Mouse (Mus musculus) spleen, adult 18-20 months (tissue): ENCODE results near the gene Lactbl1.

ENCODE experiments used
- DNase-seq, 2 experiments: peaks; one replicate each; pipeline ENCODE4 v3.0.0; 2022; ENCODE audit warnings: mixed read lengths in 2 of 2

Lactbl1 gene

GRCm38 (mm10) chr4:136622388-136622787 lies at the start of gene Lactbl1:
Lactbl1 (plus strand) TSS chr4:136622621.
- no peak for DNase-seq

GRCm38 (mm10) chr4:136581885-136582284 lies 40.5 kb upstream of the Lactbl1 start:
- DNase-seq = no peak

GRCm38 (mm10) chr4:136587221-136587827 lies 35.1 kb upstream of the Lactbl1 start:
- DNase-seq = no peak

DNA sequence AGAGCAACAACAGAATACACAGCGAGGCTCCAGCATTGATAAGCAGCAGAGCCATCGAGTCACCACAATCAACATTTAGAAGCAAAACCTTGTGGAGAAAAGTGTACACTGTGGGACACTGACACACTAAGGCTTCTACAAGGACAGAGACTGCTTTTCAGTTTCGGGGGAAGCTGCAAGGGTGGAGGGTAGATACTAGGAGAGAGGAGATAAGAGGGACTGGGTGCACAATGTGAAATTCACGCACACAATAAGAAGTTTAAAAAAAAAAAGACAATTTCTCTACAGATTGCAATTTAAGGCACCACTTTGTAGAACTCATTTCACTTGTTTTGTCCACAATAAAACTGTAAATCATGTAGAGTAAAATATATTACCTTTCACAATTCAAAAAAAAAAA lies 34.4 kb upstream of the Lactbl1 start:
- DNase-seq = no peak

- DNase-seq = no peak
Observed at GRCm38 (mm10) chr4:136592111-136592510, 30.3 kb upstream of the Lactbl1 start.

GRCm38 (mm10) chr4:136594006-136594405 lies 28.4 kb upstream of the Lactbl1 start:
- no peak for DNase-seq

DNA sequence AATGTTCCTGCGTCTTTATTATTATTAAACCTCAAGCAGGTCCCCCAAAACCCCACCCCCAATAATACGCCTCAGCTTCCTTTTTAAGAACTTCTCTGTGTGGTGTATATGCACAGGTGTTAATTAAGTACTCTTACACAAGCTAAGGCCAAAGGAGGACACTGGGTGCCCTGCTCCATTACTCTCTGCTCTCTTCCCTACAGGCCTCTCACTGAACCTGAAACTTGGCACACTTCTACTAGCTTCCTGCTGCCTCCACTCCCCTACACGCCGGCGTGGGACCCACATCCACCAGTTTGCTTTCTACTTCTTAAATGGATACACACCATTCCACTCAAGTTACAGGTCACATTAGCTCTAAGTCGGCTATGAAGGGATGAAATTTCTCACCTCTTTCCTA lies 27.2 kb upstream of the Lactbl1 start:
- DNase-seq = no peak

- DNase-seq = no peak
Observed at GRCm38 (mm10) chr4:136598268-136598876, 24.0 kb upstream of the Lactbl1 start.

GRCm38 (mm10) chr4:136599869-136600268 lies 22.6 kb upstream of the Lactbl1 start:
- DNase-seq = no peak

- DNase-seq = no peak
Observed at GRCm38 (mm10) chr4:136600536-136600935, 21.9 kb upstream of the Lactbl1 start.

DNA sequence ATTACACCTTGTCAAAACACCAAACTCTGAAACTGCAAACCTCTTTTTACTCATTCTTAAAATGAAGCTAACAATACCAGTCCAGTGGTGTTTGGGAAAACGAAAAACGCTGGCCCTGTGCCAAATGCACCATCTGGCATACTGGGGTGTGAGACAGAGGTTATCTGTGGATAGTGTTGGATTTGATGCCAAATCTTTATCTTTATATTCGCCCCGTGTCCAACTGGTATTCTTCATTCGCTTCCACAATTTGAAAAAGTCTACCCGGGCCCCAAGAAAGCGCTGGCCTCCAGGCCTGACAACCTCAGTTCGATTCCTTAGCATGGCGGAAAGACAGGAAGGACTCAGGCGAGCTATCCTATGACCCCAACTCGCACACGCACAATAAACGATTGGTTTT lies 20.9 kb upstream of the Lactbl1 start:
- DNase-seq = peak in 1 of 2 experiments; percentile 18

DNA sequence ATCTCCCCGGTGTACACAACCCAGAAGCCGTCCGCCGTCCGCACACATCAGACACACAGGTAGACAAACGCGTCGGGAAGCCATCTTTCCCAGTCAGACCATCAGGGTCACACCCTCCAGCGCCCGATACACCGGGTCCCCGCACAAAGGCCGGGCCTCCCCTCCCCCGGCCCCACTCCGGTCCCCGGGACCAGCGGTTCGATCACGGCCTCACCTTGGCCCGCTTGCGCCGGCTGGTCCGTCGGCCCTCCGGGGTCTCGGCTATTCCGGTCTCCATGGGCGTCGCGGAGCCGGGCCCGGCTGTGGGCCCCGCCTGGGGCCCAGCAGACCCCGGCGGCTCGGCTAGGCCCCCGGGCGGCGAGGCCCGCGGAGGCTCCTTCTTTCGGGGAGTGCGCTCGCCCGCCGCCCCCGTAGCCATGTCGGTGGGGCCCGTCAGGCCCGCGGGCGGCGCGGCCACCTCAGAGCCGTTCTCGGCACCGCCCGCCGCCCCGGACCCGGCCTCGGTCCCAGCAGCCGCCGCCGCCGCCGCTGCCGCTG lies 20.3 kb upstream of the Lactbl1 start:
- DNase-seq = peak in 1 of 2 experiments; percentile 17

GRCm38 (mm10) chr4:136602568-136602967 lies 19.9 kb upstream of the Lactbl1 start, which contains the start of gene Kdm1a:
Kdm1a (minus strand) TSS chr4:136602723.
- DNase-seq = peak; percentile 87 to 96

GRCm38 (mm10) chr4:136605756-136606485 lies 16.5 kb upstream of the Lactbl1 start:
- no peak for DNase-seq

DNA sequence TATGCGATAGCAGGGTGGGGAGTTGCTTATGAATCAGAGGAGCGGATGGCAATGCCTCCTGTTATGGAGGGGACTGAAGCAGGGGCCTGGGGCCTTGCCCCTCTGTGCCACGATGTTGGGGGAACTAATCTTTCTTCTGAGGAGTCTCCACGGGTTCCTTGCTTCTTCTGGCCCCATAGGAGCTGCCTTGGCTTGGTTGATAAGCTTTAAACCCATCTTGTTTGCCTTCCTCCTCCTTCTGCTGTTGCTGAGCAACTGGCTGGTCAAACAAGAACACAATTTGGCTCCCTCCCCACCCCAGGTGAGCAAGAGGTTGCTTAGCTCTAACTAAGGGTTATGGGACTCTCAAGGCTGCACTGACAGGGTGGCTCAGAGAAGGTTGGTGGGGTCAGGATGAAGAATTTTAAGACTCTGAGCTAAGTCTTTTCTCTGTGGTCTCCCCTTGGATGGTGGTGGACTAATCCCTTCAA lies 12.0 kb upstream of the Lactbl1 start, which contains the start of gene Tex46:
TSS of gene Tex46 (plus strand) at position 51 of the 470 bp plus-strand sequence.
- no peak for DNase-seq

DNA sequence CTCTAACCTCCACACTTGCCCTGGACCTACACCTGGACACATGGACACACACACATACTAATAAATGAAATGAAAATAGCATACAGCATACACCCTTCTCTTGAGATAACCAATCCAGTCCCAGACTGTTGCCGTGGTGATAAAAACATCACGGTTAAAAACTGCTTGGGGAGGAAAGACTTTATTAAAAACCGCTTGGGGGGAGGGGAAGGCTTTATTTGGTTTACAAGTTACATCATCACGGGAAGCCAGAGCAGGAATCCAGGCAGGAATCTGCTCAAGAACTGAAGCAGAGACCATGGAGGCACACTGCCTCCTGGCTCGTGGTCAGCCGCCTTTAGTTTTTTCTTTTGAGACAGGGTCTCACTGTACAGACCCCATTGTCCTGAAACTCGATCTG lies 8.8 kb upstream of the Lactbl1 start:
- no peak for DNase-seq

- DNase-seq = no peak
Observed at GRCm38 (mm10) chr4:136621336-136621735, 1.1 kb upstream of the Lactbl1 start.

DNA sequence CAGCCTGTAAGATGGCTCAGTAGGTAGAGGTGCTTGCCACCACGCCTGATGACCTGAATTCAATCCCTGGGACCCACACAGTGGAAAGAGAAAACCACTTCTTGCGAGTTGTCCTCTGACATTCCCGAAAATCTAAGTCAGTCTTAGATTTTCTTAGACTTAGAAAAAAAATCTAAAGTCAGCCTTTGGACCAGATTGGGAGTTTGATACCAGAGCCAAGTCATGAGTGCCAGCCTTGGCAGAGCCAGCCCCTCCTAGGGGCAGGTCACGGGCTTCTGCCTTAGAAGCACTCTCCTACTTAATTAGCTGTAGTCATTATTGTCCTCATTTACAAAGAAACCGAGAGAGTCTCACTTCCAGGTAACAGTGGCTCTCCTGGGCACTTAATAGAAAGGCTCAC lies 465 bp upstream of the Lactbl1 start:
- no peak for DNase-seq

DNA sequence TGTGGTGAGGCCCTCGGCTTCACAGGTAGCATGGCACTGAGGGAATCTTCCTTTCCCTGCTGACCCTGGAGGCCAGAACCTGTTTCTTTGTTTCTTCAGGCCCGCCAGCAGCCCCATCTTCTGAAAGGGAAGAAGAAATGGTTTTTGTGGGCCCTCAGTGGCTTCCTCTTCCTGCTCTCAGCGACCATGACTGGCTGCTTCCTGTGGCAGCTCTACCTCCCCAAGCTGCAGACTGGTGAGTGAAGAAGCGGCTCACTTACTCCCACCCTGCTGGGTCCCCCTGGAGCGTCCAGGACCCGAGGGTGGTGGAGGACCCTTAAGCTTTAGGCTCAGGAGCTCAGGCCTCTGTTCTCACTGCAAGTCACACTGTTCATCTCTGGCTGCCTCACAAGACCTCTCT lies 4.2 kb downstream of the Lactbl1 start:
- DNase-seq = peak in 1 of 2 experiments; percentile 31

GRCm38 (mm10) chr4:136631237-136631994 lies 9.0 kb downstream of the Lactbl1 start:
- DNase-seq = no peak

DNA sequence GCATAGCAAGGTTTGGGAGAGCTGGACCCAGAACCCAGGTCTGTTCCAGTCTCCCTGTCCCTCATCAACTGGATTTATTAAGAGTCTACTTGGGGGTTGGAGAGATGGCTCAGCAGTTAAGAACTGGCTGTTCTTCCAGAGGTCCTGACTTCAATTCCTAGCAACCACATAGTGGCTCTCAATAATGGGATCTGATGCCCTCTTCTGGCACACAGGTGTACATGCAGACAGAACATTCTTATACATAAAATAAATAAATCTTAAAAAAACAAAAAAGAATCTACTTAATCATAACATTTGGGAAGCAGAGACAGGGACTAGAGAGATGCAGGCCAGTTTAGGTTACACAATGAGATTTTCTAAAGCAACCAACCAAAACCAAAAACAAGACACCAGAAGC lies 13.6 kb downstream of the Lactbl1 start:
- DNase-seq = no peak

DNA sequence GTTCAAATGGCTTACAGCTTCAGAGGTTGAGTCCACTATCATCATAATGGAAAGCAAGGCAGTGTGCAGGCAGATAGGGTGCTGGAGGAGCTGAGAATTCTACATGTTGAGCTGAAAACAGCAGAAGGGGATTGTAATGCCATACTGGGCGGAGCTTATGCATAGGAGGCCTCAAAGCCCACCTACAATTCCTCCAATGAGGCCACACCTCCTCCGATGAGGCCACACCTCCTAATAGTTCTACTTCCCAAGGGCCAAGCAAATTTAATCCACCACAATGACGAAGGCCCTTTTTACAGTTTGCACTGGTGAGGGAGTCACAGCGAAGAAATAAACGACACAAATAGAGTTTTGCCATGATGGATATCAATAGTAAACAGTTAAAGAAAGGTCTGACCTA lies 14.1 kb downstream of the Lactbl1 start:
- no peak for DNase-seq
